Mouse (Mus musculus): ENCODE measurements around the gene Rbks. TPM values are rescaled to one million over a fixed set of nuclear protein-coding genes. Genes with fewer than 3 reads are reported as not detected.

The Rbks gene
- polyA plus RNA-seq, 1 experiment from 2014 or later = 4.9 TPM

DNA sequence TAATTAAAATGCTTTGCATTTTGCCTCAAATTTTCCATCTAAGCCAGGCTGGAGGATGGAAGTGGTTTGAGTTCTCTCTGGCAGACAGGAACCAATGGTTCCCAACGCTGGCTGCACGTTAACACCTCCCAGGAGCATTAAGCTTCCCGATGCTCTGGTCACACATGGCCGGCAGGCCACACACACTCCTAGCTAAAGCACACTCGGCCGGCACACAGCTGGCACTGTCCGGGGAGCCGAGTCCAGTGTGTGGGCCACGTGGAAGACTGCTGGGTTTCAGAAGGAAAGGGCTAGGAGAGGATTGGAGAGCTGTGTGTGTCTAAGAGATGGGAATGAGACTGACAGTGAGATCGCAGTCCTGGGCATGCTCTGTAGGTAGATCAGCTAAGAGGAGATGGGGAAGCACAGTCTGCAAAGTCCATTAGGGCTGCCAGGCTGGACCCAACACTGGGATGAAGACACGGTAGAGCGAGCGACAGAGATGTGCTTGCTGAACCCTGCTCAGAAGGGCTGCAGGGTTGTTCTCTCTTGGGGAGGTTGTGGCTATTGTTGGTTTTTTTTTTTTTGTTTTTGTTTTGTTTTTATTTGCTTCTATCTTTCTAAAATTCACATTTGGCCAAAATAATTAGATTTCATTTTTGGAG, 29.0 kb downstream of the Rbks start:
- WGBS = 80% methylated on average over 13 of the region's 13 CpGs
- H3K27ac ChIP-seq = peak overlapping the region; percentile 26; the same call in 1 of the 2 replicates
- no peaks in the 10 kb centered on the region for H3K36me3 ChIP-seq
- H3K9me3 ChIP-seq (replicated peaks) = no peaks in the 10 kb centered on the region
- no peaks in the 10 kb centered on the region for H3K27me3 ChIP-seq (ENCODE audit: low read depth, poor library complexity, severe bottlenecking)
- H3K4me1 ChIP-seq = peaks cover 16% of the 10 kb centered on the region
- no peak overlapping the region for H3K4me3 ChIP-seq
- no peak for DNase-seq (ENCODE audit: low spot score)

- DNase-seq (ENCODE audit: low spot score) = no peak
- no peaks in the 10 kb centered on the region for H3K27me3 ChIP-seq (ENCODE audit: low read depth, poor library complexity, severe bottlenecking)
- H3K4me3 ChIP-seq = no peak overlapping the region
- H3K9me3 ChIP-seq (replicated peaks) = no peaks in the 10 kb centered on the region
- no peaks in the 10 kb centered on the region for H3K36me3 ChIP-seq
- H3K27ac ChIP-seq = no peak overlapping the region
- WGBS = 38% methylated on average over 1 of the region's 1 CpGs
- peaks cover 16% of the 10 kb centered on the region for H3K4me1 ChIP-seq
Measured at GRCm38 (mm10) chr5:31666176-31666575, 31.3 kb downstream of the Rbks start.

- Histone ChIP-seq H3K4me1 (no peaks in the 10 kb centered on the region), H3K27ac (no peak overlapping the region), H3K4me3 (no peak overlapping the region), H3K36me3 (peaks cover 4% of the 10 kb centered on the region; the same call in 1 of the 2 replicates), H3K9me3 (replicated peaks) (no peaks in the 10 kb centered on the region), H3K27me3 (ENCODE audit: low read depth, poor library complexity, severe bottlenecking) (no peaks in the 10 kb centered on the region)
- 78% methylated on average over 1 of the region's 1 CpGs for WGBS
- no peak for DNase-seq (ENCODE audit: low spot score)
Measured at GRCm38 (mm10) chr5:31655688-31656190, 41.7 kb downstream of the Rbks start.

DNA sequence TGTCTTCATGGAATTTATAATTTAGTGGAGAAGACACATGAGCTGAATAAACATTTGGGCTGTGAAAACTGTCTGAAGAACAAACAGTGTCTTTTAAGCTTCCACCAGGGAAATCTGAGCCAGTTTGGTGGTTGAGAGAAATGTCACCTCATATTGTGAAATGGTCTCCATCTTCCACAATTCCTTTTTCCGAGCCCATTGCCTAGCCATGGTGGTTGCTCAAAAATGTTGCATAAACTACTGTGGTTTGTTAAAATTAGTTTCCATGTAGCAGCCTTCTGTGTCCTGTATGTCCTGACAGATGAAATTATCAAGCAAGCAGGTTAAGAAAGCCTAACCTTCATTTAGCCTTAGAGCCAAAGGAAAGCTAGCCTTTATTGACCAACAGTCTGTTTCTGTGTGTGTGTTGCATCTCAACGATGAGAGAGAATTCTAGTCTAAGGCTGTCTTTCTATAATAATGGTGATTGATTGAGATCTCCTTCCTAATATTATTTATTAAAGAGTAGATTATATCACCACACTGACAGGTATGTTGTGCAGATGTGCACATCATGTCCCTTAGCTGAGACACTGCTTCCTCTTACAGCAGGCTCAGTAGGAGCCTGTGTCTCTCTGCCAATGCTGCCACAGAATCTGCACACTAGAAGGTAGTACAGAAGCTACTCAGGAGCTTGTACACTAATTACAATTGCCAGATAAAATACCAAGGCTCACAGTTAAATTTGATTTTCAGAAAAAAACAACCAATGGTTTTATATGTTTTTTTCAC, 46.7 kb downstream of the Rbks start:
- Histone ChIP-seq H3K27me3 (ENCODE audit: low read depth, poor library complexity, severe bottlenecking) (no peaks in the 10 kb centered on the region), H3K36me3 (no peaks in the 10 kb centered on the region), H3K9me3 (replicated peaks) (no peaks in the 10 kb centered on the region), H3K4me1 (no peaks in the 10 kb centered on the region), H3K27ac (no peak overlapping the region), H3K4me3 (no peak overlapping the region)
- no peak for DNase-seq (ENCODE audit: low spot score)
- WGBS = 92% methylated on average over 2 of the region's 2 CpGs

DNA sequence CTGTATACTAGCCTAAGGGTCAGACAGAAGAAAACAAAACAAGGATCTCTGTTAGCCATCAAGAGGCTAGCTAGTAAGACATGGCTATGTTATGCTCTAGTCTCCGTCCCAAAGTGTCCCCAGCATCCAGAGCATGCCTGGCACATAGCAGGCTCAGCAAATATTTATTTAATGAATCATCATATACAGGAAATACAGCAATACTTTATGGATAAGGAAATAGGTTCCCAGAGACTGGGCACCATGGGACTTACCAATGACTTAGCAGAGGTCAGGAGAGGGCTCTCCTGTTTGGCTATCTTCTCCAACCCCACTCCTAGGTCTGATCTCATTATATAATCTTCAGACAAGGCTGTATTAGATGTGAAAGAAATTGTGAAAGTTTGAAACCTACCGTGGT, 50.1 kb downstream of the Rbks start:
- Histone ChIP-seq H3K4me3 (no peak overlapping the region), H3K4me1 (no peaks in the 10 kb centered on the region), H3K36me3 (0 out of 2 replicates have a peak, but pooled peaks cover 3% of the 10 kb centered on the region), H3K27ac (no peak overlapping the region), H3K27me3 (ENCODE audit: low read depth, poor library complexity, severe bottlenecking) (no peaks in the 10 kb centered on the region), H3K9me3 (replicated peaks) (no peaks in the 10 kb centered on the region)
- WGBS = 98% methylated on average over 2 of the region's 2 CpGs
- no peak for DNase-seq (ENCODE audit: low spot score)

GRCm38 (mm10) chr5:31646574-31646973, 50.9 kb downstream of the Rbks start:
- Histone ChIP-seq H3K4me3 (no peak overlapping the region), H3K27ac (no peak overlapping the region), H3K27me3 (ENCODE audit: low read depth, poor library complexity, severe bottlenecking) (no peaks in the 10 kb centered on the region), H3K36me3 (peaks cover 7% of the 10 kb centered on the region), H3K4me1 (no peaks in the 10 kb centered on the region), H3K9me3 (replicated peaks) (no peaks in the 10 kb centered on the region)
- no peak for DNase-seq (ENCODE audit: low spot score)
- 92% methylated on average over 6 of the region's 6 CpGs for WGBS

DNA sequence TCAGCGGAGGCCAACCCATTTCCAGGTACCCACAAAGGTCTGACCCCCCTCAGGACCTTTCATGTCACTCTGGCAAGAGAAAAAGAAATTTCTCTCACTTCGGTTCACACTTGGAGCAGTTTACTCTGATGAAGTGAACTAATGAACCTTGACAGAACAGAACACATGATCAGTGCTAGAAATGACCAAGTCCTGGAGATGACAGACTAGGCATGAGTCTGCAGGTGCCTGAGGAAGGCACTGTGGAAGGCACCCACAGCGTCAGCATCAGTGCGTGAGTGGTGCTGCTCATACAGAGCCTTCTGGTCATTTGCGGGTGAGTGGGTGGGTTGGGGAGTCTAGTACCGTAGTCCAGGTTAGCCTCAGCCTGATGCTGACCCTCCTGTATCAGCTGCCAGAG, 51.6 kb downstream of the Rbks start:
- no peaks in the 10 kb centered on the region for H3K9me3 ChIP-seq (replicated peaks)
- H3K4me1 ChIP-seq = no peaks in the 10 kb centered on the region
- H3K4me3 ChIP-seq = no peak overlapping the region
- H3K27me3 ChIP-seq (ENCODE audit: low read depth, poor library complexity, severe bottlenecking) = no peaks in the 10 kb centered on the region
- 93% methylated on average over 6 of the region's 6 CpGs for WGBS
- no peak overlapping the region for H3K27ac ChIP-seq
- H3K36me3 ChIP-seq = peaks cover 12% of the 10 kb centered on the region
- no peak for DNase-seq (ENCODE audit: low spot score)

DNA sequence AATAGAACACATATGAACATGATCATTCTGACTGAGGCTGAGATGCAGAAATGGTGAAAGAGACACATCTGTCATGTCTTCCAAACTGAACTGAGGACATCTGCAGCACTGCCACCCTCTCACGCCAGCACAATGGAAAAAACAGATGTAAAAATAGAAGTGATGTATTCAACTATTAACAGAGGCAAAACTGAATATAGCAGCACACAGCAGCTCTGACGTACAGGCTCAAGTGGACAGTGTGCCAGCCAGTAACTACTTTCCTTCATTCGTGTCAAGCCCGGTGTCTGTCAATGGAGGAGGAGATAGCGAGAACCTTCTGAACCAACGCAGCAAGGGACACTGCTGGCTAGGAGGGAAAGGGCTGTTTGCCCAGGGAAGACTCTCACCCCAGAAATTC, 52.6 kb downstream of the Rbks start:
- Histone ChIP-seq H3K27ac (no peak overlapping the region), H3K36me3 (peaks cover 14% of the 10 kb centered on the region)

DNA sequence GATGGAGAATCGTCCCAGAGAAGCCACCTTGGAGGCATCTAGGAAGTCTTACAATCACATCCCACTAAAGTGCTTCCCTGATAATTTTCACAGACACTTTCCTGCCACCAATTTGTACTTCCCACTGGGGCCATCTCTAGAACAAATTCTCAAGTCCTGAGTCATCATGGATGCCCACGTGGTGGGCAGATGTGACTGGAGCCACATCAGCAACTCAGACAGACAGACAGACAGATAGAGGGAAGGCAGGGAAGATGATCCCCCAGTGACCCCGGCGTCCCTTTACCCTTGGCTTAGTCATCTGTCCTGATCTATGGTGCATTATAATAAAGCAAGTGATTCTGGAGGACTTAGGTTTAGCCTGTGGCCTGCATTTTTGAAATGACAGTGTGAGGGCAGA, 53.2 kb downstream of the Rbks start:
- no peak for DNase-seq (ENCODE audit: low spot score)
- peaks cover 14% of the 10 kb centered on the region for H3K36me3 ChIP-seq
- 82% methylated on average over 4 of the region's 4 CpGs for WGBS
- no peak overlapping the region for H3K4me3 ChIP-seq
- no peaks in the 10 kb centered on the region for H3K9me3 ChIP-seq (replicated peaks)
- no peak overlapping the region for H3K27ac ChIP-seq
- H3K4me1 ChIP-seq = no peaks in the 10 kb centered on the region
- no peaks in the 10 kb centered on the region for H3K27me3 ChIP-seq (ENCODE audit: low read depth, poor library complexity, severe bottlenecking)

More for the DNA sequence above, 52.6 kb downstream of the Rbks start:
- Histone ChIP-seq H3K9me3 (replicated peaks) (no peaks in the 10 kb centered on the region), H3K4me1 (no peaks in the 10 kb centered on the region), H3K4me3 (no peak overlapping the region), H3K27me3 (ENCODE audit: low read depth, poor library complexity, severe bottlenecking) (no peaks in the 10 kb centered on the region)
- DNase-seq (ENCODE audit: low spot score) = no peak
- WGBS = 92% methylated on average over 6 of the region's 6 CpGs

GRCm38 (mm10) chr5:31642300-31642699, 55.1 kb downstream of the Rbks start:
- DNase-seq (ENCODE audit: low spot score) = no peak
- WGBS = 85% methylated on average over 3 of the region's 3 CpGs
- no peaks in the 10 kb centered on the region for H3K9me3 ChIP-seq (replicated peaks)
- H3K36me3 ChIP-seq = peaks cover 14% of the 10 kb centered on the region
- H3K4me3 ChIP-seq = no peak overlapping the region
- H3K27me3 ChIP-seq (ENCODE audit: low read depth, poor library complexity, severe bottlenecking) = no peaks in the 10 kb centered on the region
- H3K27ac ChIP-seq = no peak overlapping the region
- H3K4me1 ChIP-seq = no peaks in the 10 kb centered on the region

- Histone ChIP-seq H3K27me3 (ENCODE audit: low read depth, poor library complexity, severe bottlenecking) (no peaks in the 10 kb centered on the region), H3K36me3 (peaks cover 14% of the 10 kb centered on the region), H3K27ac (no peak overlapping the region), H3K4me1 (peaks cover 3% of the 10 kb centered on the region; the same call in 1 of the 2 replicates), H3K9me3 (replicated peaks) (no peaks in the 10 kb centered on the region), H3K4me3 (no peak overlapping the region)
- 95% methylated on average over 2 of the region's 2 CpGs for WGBS
- DNase-seq (ENCODE audit: low spot score) = no peak
Measured at GRCm38 (mm10) chr5:31640542-31640941, 56.9 kb downstream of the Rbks start.

DNA sequence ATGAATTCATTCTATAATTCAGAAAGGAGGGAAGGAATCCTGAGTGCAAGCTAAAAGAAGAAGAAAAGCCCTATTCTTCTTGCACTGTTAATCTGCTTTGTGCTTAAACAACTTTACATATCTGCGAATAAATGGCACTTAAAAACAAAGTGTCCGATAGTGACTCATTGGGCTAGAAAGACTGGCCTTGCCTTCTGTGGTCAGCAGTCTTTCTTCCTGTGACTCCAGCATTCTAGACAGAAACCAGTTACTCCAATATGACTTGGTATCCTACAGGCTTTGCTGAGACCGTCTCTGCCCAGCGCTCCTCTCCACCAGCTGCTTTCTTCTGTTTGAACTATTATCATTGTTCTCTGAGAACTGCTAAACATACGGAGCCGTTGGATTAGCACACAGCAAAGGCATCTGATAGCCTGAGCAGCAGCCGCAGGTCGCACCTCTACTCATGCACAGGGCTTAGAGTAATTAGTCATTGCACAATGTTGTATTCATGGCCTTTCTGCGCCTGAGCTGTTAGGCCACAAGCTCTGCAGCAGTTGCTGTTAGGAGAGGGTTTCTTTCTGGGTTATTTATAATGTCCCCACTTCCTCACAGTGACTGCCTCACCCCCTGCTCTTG, 60.7 kb downstream of the Rbks start:
- Histone ChIP-seq H3K27me3 (ENCODE audit: low read depth, poor library complexity, severe bottlenecking) (no peaks in the 10 kb centered on the region), H3K4me3 (no peak overlapping the region), H3K36me3 (peaks cover 12% of the 10 kb centered on the region), H3K27ac (no peak overlapping the region), H3K4me1 (peaks cover 3% of the 10 kb centered on the region; the same call in 1 of the 2 replicates), H3K9me3 (replicated peaks) (no peaks in the 10 kb centered on the region)
- no peak for DNase-seq (ENCODE audit: low spot score)
- WGBS = 84% methylated on average over 9 of the region's 9 CpGs

DNA sequence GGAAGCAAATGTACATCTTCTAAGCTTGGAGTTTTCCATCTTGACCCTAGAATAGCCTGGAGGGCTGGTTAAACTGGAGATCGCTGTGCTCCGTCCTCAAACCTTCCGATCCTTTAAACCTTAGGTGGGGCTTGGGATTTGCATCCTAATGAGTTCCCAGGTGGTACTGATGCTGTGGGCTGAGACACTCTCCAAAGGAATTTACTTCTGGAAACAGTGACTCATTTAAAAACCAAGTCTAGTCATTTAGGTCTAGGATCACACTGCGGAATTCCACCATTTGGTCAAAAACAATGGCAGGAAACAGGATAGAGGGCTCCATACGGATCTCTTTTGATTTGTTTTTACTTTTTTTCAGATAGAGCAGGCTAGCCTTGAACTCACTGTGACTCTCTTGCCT, 62.7 kb downstream of the Rbks start:
- DNase-seq (ENCODE audit: low spot score) = no peak
- Histone ChIP-seq H3K9me3 (replicated peaks) (no peaks in the 10 kb centered on the region), H3K4me1 (peaks cover 3% of the 10 kb centered on the region; the same call in 1 of the 2 replicates), H3K36me3 (peaks cover 11% of the 10 kb centered on the region), H3K27ac (no peak overlapping the region), H3K27me3 (ENCODE audit: low read depth, poor library complexity, severe bottlenecking) (no peaks in the 10 kb centered on the region), H3K4me3 (no peak overlapping the region)
- 69% methylated on average over 5 of the region's 5 CpGs for WGBS
